Mouse (Mus musculus) limb, embryonic 11.5 days (tissue): ENCODE measurements at regions not wholly inside any gene's neighbourhood (a gene's known extent, or its start where the extent isn't known, plus 50 kb on each side); places are given as distances from the start of the nearest gene placed in this dataset.

ENCODE experiments used
- ATAC-seq: fragments of 200-750 bp; cut with Nextera tagmentation; 2 replicates; pipeline ENCODE4 v1.8.0; 2017; ENCODE audit warnings: low read depth; ENCODE audit not compliant: insufficient number of reproducible peaks, low FRiP score, low TSS enrichment
- DNase-seq: peaks from one replicate; pipeline ENCODE4 v3.0.0-alpha.2; 2015; ENCODE audit warnings: low spot score
- H3K27ac ChIP-seq: fragments of 300-500 bp; sonication (generic); replicated peaks from 2 replicates; pipeline ENCODE4 v1.5.1; 2014; ENCODE audit warnings: low read depth, mild to moderate bottlenecking, low read length
- H3K27me3 ChIP-seq: fragments of 300-500 bp; sonication (generic); 2 replicates; pipeline ENCODE4 v1.6.1; 2014; ENCODE audit warnings: mild to moderate bottlenecking, low read length, mixed read lengths; ENCODE audit not compliant: control insufficient read depth, insufficient read depth
- H3K36me3 ChIP-seq: fragments of 300-500 bp; sonication (generic); 2 replicates; pipeline ENCODE4 v1.6.1; 2014; ENCODE audit warnings: mild to moderate bottlenecking, low read length, moderate library complexity, mixed read lengths; ENCODE audit not compliant: control insufficient read depth, insufficient read depth
- H3K4me1 ChIP-seq: fragments of 300-500 bp; sonication (generic); 2 replicates; pipeline ENCODE4 v1.6.1; 2014; ENCODE audit warnings: low read length, mixed read lengths; ENCODE audit not compliant: control insufficient read depth, insufficient read depth
- H3K4me2 ChIP-seq: fragments of 300-500 bp; sonication (generic); 2 replicates; pipeline ENCODE4 v1.6.1; 2014; ENCODE audit warnings: low read depth, mild to moderate bottlenecking, moderate library complexity; ENCODE audit not compliant: severe bottlenecking
- H3K4me3 ChIP-seq: fragments of 300-500 bp; sonication (generic); 2 replicates; pipeline ENCODE4 v1.5.1; 2014; ENCODE audit warnings: low read depth, low read length
- H3K9ac ChIP-seq: fragments of 300-500 bp; sonication (generic); 2 replicates; pipeline ENCODE4 v1.6.1; 2014; ENCODE audit warnings: mild to moderate bottlenecking, low read length
- H3K9me3 ChIP-seq: fragments of 300-500 bp; sonication (generic); 2 replicates; pipeline ENCODE4 v1.6.1; 2016; ENCODE audit warnings: low read length; ENCODE audit not compliant: control insufficient read depth
- WGBS: fragments of 180-500 bp; shearing (Covaris S2); extraction: QIAGEN DNeasy Blood & Tissue Kit; methylation state at CpG from one replicate; pipeline ENCODE4 v1.1.7; 2014; 5-methylcytosine and 5-hydroxymethylcytosine counted together

GRCm38 (mm10) chr2:78972288-78973117, 104.6 kb downstream of the Ube2e3 start:
- no peak for DNase-seq
- no peak for ATAC-seq
- H3K36me3 ChIP-seq = no peaks in the 10 kb centered on the region
- no peaks in the 10 kb centered on the region for H3K4me1 ChIP-seq
- no peak overlapping the region for H3K27ac ChIP-seq
- 87% methylated on average over 10 of the region's 10 CpGs for WGBS
- H3K9me3 ChIP-seq = no peaks in the 10 kb centered on the region
- H3K27me3 ChIP-seq = no peaks in the 10 kb centered on the region
- H3K4me3 ChIP-seq = no peak overlapping the region
- H3K9ac ChIP-seq = no peak overlapping the region
- H3K4me2 ChIP-seq = no peak overlapping the region

- no peak overlapping the region for H3K9ac ChIP-seq
- WGBS = 93% methylated on average over 3 of the region's 3 CpGs
- no peak overlapping the region for H3K4me3 ChIP-seq
- no peaks in the 10 kb centered on the region for H3K36me3 ChIP-seq
- no peaks in the 10 kb centered on the region for H3K27me3 ChIP-seq
- H3K27ac ChIP-seq = no peak overlapping the region
- no peak for ATAC-seq
- no peak for DNase-seq
- H3K9me3 ChIP-seq = no peaks in the 10 kb centered on the region
- H3K4me2 ChIP-seq = no peak overlapping the region
- no peaks in the 10 kb centered on the region for H3K4me1 ChIP-seq
Measured at GRCm38 (mm10) chr2:78973811-78974210, 105.9 kb downstream of the Ube2e3 start.

DNA sequence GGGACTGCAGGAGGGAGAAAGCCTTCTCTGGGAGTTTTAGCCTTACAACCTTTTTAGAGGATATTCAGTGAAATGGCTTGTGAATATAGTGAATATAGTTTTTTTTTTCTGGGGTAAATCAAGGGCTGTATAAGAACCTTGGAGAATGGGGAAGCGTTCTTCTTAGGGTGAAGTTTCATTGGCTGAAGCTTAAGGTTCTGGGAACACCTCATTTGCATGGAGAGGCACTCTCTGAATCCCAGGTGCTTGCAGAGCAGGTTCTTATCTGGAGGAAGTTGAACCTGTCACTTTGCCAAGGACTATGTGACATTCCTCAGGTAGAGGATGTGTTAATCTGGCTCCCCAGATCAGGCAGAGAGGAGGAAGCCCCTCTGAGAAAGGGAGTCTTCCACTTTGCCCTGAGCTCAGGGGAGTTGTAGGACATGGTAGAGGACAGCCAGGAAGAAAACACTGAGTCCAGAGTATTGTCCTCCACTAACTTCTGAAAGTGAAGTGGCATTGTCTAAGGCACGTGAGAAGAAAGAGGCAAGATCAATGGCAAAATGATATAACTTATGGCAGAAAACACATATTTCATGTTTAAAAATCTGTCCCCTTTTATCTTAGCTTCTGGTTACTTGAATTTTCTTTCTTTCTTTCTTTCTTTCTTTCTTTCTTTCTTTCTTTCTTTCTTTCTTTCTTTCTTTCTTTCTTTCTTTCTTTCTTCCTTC, 106.9 kb downstream of the Ube2e3 start:
- Histone ChIP-seq H3K9me3 (no peaks in the 10 kb centered on the region), H3K4me1 (no peaks in the 10 kb centered on the region), H3K27ac (no peak overlapping the region), H3K4me3 (no peak overlapping the region), H3K27me3 (no peaks in the 10 kb centered on the region), H3K36me3 (no peaks in the 10 kb centered on the region), H3K9ac (no peak overlapping the region), H3K4me2 (no peak overlapping the region)
- ATAC-seq (no peak), DNase-seq (no peak)
- 78% methylated on average over 2 of the region's 2 CpGs for WGBS

- no peak overlapping the region for H3K9ac ChIP-seq
- ATAC-seq = no peak
- DNase-seq = no peak
- H3K9me3 ChIP-seq = no peaks in the 10 kb centered on the region
- no peak overlapping the region for H3K4me2 ChIP-seq
- no peaks in the 10 kb centered on the region for H3K36me3 ChIP-seq
- H3K27me3 ChIP-seq = no peaks in the 10 kb centered on the region
- WGBS = 90% methylated on average over 4 of the region's 4 CpGs
- no peak overlapping the region for H3K27ac ChIP-seq
- no peaks in the 10 kb centered on the region for H3K4me1 ChIP-seq
- H3K4me3 ChIP-seq = no peak overlapping the region
Measured at GRCm38 (mm10) chr2:78975393-78975774, 107.5 kb downstream of the Ube2e3 start.

DNA sequence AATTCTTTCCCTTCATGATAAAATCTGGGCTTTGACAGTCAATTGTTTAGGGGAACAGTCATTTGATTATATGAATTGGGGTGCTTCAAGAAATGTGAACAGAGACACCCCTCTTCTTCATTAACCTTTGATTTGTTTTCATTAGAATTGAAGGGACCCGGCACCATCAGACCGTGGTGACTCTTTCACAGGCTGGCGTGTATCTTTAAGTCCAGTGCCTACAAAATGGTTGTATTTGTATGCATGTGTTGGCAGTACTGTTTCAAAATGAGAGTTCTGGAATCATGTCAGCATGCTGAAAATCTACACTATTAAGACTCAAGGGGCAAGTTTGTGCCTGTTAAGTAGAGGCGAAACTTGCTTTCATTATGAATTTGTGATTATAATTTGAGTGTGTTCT, 108.2 kb downstream of the Ube2e3 start:
- Histone ChIP-seq H3K4me1 (no peaks in the 10 kb centered on the region), H3K27ac (no peak overlapping the region), H3K36me3 (no peaks in the 10 kb centered on the region), H3K4me3 (no peak overlapping the region), H3K4me2 (no peak overlapping the region), H3K9ac (no peak overlapping the region), H3K27me3 (no peaks in the 10 kb centered on the region), H3K9me3 (no peaks in the 10 kb centered on the region)
- WGBS = 92% methylated on average over 4 of the region's 4 CpGs
- no peak for DNase-seq
- no peak for ATAC-seq

DNA sequence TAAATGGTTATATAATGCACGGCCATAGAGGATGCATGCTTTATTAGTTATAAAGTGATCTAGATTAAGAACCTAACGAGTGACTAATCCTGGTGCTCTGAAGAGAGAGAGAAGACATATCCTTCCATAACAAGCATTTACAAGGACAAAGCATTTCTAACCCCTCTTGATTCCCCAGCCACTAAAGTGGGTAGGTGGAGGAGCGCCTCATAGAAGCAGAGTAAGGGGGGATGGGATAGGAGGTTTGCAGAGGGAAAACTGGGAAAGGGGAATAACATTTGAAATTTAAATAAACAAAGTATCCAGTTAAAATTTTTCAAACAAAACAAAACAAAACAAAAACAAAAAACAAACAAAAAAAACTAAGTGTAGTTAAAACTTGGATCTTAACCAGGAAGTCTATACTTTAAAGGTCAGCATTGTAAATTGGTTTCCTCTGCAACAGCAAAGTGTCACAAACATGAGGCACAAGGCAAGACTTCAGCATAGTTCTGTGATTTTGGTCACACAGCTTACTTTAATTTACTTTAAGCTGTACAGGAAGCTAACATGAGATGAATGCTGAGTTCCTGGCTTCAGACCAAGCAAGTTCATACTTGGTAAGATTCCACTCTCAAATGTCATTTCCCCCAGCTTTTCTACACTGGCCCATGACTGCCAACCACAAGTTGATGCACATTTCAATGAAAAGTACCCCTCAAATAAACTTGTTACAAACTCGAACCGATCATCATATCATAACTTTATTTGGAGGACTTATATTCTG, 109.9 kb downstream of the Ube2e3 start:
- 81% methylated on average over 5 of the region's 5 CpGs for WGBS
- H3K4me2 ChIP-seq = no peak overlapping the region
- ATAC-seq (no peak), DNase-seq (no peak)
- no peaks in the 10 kb centered on the region for H3K9me3 ChIP-seq
- H3K27ac ChIP-seq = no peak overlapping the region
- H3K36me3 ChIP-seq = no peaks in the 10 kb centered on the region
- H3K4me1 ChIP-seq = no peaks in the 10 kb centered on the region
- H3K27me3 ChIP-seq = no peaks in the 10 kb centered on the region
- no peak overlapping the region for H3K4me3 ChIP-seq
- H3K9ac ChIP-seq = no peak overlapping the region

- H3K9me3 ChIP-seq = no peaks in the 10 kb centered on the region
- no peak overlapping the region for H3K4me3 ChIP-seq
- no peaks in the 10 kb centered on the region for H3K4me1 ChIP-seq
- WGBS = 84% methylated on average over 5 of the region's 5 CpGs
- H3K27ac ChIP-seq = no peak overlapping the region
- no peak for ATAC-seq
- DNase-seq = no peak
- H3K36me3 ChIP-seq = no peaks in the 10 kb centered on the region
- H3K27me3 ChIP-seq = no peaks in the 10 kb centered on the region
- H3K9ac ChIP-seq = no peak overlapping the region
- no peak overlapping the region for H3K4me2 ChIP-seq
Measured at GRCm38 (mm10) chr2:78980019-78980418, 112.1 kb downstream of the Ube2e3 start.

GRCm38 (mm10) chr2:78980661-78981229, 112.8 kb downstream of the Ube2e3 start:
- H3K9me3 ChIP-seq = no peaks in the 10 kb centered on the region
- no peaks in the 10 kb centered on the region for H3K4me1 ChIP-seq
- H3K4me2 ChIP-seq = no peak overlapping the region
- H3K27me3 ChIP-seq = no peaks in the 10 kb centered on the region
- no peak overlapping the region for H3K27ac ChIP-seq
- no peaks in the 10 kb centered on the region for H3K36me3 ChIP-seq
- no peak overlapping the region for H3K9ac ChIP-seq
- WGBS = 92% methylated on average over 1 of the region's 1 CpGs
- no peak for ATAC-seq
- H3K4me3 ChIP-seq = no peak overlapping the region
- DNase-seq = no peak
